Mouse (Mus musculus): ENCODE measurements at regions not wholly inside any gene's neighbourhood (a gene's known extent, or its start where the extent isn't known, plus 50 kb on each side); places are given as distances from the start of the nearest gene placed in this dataset.
"Not testable (repeated sequence)": the region's sequence is repeated elsewhere in the genome, so short reads cannot be mapped to it uniquely, and the experiment has no call there.

DNA sequence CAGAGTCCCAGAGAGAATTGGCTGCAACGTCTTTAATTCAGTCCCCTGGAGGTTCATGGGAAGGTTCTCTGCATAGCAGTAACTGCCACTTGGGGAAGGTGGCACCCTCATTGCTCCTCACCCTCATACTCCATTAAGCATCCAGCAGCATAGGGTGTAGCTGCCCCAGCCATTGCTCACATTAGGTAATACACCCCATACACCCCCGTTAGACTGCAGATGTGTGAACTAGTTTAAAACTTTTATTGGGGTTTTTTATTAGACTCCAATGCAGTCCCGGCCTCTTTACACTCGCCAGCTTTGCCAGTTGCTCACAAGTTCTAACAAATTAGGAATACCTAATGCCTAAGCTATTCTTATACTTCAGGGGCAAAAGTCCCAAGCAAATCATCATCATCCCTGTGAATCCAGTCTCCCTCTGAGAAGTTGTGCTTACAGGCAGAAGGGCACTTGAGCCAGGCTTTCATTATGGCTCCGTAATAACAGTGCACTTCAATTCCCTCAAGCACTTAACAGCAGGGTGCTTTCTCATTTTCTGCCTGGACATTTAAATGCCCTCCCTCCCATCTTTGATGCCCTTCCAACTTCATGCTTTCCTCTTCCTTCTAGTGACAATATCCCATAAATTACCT, 265.7 kb downstream of the Lyplal1 start:
- DNase-seq: no peak

DNA sequence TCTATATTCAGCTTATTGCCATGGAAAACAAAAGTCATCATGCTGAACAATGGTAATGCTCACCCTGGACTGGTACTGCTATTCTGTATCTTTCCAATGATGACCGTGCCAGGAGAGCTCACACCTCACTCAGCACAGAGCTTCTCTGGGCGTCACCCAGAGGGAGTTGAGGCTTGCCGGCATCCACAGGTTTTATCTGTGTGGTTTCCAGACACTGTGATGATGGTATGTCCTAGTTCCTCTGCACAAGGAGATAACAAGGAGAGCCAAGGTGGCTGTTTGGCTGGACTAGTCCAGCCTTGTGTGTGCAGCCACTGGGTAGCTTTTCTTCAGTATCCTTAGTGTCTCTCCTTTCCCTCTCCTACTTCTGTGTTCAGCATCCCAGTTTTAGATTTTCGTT, 255.4 kb downstream of the Lyplal1 start:
- DNase-seq: no peak

DNA sequence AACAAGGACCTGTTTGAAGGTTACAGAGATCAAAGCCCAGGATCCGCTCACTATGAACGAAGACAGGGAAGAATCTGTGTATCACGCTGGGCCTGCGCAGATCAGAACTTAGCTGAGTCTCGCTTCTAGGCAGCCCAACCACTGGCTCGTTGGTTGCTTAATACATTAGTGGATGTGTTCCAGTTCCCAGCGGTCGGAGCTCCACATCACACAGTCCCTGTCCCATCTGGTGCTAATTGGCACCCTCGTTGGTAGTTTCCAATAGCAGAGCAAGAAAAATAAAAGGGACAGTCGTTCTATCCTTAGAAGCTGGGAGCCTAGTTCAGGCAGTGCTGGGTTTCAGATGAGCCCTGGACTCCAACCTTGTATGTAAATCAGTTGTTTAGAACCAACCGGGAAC, 251.2 kb downstream of the Lyplal1 start:
- DNase-seq: no peak

DNA sequence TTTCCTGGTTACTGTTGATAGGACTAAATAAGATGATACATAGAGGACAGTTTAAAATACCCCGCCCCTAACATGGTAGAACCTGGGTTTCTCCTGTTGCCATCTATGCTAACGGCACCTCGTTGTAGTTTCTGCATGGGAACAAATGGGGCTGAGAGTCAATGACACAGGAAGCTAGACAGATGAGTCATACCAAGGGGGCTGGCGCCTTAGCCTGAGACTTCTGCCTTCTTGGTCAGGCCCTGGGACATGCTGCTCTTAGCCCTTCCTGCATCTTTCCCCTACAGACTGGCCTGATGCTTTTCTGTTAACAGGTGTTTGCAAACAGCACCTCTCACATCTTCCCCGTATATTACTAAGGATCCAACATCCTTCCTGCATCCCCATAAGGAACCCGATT, 250.5 kb downstream of the Lyplal1 start:
- DNase-seq: no peak

DNA sequence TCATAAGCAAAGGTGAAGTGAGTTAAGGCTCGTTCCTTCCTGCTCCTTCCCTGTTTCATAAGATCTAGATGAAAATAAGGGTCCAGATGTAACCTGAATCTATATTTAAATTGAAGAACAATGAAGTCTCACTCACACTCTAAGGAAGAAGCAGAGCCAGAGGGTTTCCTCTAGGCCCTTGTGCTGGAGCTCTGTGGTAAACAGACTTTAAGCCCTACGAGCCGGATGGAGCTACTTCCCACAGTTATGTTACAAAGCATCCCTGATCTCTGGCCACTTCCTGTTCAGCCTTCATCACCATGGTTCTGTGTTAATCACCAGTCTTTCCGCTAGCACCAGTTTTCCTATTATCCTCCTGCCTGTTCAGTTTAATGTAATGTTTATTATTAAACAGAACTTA, 250.1 kb downstream of the Lyplal1 start:
- no peak for DNase-seq

DNA sequence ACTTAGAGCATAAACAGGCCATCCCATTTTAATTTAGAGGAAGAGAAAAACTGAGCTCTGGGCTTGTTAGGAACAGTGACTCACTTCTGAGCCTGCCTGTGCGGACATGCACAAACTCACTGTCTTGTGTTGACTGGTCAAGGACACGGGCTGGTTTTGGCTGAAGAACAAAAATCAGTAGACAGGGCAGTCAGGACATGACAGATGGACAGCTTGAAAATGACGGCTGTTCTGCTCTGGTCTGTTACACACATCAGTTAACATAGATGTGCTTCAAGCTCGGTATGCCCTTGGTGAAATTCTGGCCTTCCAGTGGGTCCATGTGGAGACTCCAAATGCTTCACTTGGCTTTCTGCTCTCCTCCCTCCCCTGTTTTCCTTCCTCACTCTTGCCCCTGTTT, 248.4 kb downstream of the Lyplal1 start:
- DNase-seq: no peak

DNA sequence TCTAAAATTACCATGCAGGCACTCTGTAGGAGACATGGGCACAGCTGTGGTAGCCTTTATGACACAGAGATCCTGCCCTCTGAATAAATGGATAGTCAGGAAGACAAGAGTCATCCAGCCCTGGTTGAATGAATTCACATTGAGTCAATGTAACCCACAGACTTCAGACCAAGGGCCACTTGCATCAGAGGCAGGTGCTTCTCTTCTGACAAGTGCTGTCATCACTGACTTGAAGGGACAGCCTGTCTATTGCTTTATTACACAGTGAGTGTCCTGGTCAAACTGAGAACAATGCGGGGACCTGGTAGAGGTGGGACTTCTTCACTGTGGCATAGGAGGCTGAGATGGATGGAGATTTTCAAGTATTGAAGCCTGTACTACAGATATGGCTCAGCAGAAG, 230.1 kb downstream of the Lyplal1 start:
- DNase-seq: no peak

DNA sequence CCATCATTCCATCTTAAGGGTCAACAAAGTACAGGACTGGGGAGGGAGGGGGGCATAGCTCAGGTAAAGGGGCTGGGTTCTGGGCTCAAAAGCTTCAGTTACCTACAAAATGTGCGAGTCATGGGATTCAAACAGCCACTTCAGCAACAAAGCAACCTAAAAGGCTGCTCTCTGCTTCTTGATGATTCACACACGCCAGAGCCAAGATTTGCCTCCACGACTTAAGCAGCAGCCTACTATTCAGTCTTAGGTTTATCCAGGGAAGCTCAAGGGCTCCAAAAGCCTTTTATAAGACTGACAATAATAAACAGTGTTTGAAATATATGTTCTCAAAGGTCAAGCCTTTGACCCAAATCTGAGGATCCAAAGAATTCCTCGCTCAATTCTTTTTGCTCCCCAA, 225.3 kb downstream of the Lyplal1 start:
- DNase-seq: no peak

DNA sequence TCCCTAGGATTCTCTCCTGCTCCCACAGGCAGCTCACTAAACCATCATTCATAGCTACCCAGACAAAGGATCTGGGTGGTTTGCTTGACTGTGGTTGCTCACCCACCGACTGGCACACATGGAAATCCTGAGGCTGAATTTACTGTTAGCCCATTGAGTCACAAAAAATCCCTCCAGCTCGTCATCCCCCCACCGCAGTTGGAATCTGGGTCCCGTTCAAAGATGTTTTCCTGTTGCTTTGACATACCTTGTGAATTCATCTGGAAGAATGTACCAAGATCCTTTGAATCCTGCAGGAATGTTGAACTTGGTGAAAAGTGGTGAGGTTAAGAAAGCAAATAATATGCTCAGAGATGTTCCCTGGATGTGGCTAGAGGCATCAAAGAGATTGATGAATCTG, 223.7 kb downstream of the Lyplal1 start:
- no peak for DNase-seq

DNA sequence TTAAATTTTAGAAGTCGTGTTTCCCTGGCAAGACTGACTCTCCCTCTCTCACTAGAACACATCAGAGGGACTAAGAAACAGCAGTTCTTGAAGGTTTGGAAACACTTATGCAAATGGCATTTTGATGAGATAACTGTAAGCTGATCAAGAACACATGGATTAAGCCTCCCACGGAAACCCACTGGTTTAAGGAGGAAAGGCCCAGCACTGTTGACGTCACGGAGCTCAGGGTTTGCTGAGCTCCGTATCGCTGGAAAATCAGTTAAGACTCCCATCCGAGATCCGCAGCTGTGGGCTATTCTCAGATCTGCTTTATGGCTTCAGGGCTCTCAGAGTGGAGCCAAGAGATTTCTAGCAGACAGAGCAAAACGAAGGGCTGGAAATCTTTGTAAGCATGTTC, 218.6 kb downstream of the Lyplal1 start:
- DNase-seq: no peak

DNA sequence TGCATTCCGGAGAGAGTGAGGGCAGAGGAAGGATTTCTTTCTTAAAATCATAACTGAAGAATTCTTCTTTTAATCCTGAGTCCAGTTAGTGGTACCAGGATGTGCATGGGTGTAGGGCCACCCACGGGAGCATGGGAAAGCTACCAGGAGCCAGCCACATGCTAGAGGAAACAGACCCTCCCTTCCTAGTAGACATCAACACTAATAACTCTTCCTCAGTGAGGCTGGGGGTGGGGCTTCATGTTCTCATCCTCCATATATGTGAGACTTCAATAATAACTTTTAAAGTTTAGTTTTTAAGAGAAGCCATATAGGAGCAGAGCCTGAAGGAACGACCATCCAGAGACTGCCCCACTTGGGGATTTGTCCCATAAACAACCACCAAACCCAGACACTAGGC, 216.8 kb downstream of the Lyplal1 start:
- DNase-seq: no peak

DNA sequence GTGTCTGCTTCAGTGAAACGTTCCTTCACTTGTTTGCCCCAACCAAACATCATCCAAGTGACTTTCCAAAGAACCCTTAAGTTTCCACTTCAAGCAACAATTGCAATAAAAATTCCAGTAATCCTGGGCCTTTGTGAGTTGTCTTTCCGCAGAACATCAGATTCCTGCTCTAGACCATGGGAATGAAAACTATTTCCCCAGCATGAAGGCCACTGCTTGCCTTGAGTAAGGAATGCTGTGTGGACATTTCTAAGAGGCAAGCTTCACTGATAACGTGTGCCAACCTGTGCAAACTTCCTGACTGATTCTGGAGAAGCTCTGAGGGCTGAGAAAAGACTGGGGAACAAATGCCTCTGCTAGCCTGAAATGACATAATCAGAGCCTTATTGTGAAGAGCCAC, 214.7 kb downstream of the Lyplal1 start:
- no peak for DNase-seq

DNA sequence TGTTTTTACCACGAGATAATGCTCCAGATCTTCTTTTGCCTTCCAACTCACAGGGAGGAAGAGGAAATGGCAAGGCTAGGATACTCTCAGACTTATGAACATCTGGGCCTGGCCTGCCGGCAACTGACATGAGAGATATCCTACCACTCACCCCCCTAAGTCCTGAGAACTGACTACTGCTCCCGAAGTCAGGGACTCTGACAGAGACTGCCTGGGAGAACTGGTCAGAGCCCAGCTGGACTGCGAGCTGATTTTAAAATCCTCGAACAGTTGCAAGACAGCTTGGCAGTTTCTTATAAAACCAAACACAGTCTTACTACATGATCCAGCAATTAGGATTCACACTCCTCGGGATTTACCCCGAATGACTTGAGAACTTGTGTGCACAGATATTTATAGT, 211.4 kb downstream of the Lyplal1 start:
- no peak for DNase-seq

DNA sequence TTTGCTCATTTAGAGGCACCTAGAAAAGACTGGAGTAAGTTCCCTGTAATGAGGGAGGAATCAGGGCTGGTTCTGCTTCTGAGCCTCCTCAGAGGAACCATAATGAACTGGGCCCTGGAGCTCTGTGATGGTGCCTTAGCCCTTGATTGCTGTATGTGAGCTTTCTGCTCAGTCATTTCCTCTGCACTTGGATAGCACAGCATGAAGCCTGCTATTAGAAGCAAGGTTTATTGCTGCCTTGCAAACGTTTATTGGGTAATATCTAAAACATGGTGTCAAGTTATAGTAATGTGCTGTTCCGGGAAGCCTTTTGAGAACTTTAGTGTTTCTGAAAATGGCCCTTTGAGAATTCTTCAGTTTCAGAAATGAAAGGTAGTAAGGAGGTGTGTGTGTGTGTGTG, 201.5 kb downstream of the Lyplal1 start:
- no peak for DNase-seq

DNA sequence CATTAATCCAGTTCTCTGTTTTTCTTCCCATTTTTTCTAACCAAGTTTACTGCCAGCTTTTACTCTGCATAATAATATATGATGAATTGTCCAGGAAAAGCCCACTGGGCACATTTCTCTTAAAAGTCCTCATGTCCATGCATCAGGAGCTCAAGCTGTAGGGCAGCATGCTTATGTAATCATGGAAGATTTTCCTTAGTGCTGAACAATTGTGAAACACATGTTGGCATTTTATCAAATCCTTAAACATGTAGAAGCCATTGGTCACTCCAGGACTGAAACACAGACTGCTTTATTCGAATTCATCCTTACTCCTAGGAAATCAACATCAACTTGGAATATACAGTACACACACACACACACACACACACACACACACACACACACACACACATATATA, 198.4 kb downstream of the Lyplal1 start:
- no peak for DNase-seq

DNA sequence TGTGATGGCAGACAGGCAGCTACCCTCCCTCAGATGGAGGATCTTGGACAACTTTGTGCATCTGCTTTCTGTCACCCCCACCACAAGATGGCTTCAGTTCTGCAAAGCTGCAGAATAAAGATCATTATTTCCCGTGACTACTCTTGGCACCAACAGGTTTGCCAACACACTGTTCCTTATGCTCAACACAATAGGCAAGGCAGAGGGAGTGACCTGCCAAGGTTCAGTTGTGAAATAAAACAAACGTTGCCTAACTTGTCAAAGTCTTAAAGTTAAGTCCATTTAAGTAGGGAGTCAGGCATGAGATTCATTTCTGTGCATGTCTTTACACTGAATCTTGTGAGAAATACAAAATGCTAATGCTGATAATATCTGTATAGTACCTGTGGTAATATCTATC, 193.4 kb downstream of the Lyplal1 start:
- no peak for DNase-seq

DNA sequence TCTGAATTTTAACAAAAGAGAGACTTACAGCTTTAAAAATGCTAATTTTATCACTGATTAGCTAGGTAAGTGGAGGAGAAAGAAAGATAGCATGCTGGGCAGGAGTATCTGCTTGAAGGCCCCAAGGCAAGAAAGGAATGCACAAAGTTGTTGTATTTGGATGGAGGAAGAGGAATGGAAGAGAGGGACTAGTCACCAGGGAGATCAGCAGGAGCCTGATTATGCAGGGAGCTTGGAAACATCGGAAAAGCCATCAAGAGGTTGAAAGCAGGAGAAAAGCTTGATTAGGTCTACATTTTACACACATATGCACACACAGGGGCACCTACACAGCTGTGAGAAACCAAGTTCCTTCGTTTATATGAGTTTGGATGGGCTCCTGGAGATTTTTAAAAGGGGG, 188.1 kb downstream of the Lyplal1 start:
- no peak for DNase-seq

DNA sequence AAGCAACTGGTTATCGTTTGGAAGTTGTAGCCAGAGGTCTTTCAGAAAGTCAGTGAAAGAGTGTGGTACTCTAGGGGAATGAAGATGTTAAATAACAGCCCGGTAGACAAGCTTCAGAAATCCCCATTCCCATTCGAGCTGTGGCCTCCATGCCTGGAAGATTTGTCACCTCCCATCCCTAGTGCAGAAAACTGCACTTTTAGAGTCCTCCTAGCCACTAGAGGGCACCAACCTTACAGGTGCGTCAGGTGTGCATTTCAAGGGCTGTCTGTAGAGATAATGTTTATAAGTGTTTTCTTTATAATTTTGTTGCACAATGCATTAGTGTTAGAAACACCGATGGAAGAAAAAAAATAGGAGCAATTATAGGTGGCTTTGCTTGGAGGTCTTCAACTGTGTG, 187.3 kb downstream of the Lyplal1 start:
- DNase-seq: no peak

DNA sequence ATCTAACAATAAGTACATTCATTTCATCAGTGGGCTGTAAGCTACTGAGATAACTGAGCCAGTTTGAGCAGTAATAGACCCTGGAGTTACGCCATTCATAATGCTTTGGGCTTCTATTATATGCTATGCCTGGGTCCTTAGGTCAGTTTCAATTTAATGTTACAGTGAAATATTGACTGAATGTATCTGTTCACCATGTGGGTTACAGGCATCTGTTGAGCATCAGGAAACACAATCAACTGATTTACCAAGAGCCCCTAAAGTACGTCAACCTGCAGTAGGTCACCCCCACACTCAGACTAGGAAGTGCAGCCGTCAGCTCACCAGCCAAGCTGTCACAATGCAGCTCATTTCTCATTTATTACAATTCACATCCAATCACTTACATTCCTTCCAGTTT, 183.5 kb downstream of the Lyplal1 start:
- DNase-seq: no peak

DNA sequence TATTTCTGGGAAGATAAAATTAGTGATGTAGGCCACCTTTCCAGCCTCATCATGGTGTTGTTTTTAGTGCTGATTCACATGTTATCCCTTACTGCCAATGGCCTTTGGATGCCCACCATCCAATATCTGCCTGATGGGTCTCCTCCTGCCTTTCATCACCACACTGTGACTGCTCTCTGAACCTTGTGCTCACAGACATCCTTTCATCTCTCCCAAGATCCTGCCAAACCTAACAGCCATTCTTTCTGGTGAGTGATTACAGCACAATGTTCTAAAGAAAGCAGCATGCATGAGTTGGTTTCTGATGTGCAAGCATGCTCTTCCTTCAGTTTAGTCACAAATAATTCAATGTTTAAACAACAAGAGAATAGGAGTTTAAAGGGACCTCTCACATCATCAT, 180.1 kb downstream of the Lyplal1 start:
- no peak for DNase-seq

DNA sequence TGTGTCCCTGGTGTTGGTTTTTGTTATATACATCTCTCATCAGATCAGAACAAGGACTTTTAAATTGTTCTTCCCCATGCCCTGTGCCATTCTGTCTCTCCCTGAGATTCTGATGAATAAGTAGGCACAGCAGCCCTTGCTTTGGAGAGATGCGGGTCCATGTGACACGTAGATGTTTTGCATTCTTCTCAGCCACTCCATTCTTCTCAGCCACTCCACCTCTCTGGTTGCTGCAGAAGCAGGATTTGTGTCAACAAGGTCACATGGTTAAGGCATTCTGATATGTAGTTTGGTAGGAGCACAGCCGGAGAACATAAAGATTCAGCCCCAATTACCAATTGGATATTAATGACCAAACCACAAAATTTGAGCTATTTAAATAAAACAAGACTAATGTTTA, 177.2 kb downstream of the Lyplal1 start:
- no peak for DNase-seq

DNA sequence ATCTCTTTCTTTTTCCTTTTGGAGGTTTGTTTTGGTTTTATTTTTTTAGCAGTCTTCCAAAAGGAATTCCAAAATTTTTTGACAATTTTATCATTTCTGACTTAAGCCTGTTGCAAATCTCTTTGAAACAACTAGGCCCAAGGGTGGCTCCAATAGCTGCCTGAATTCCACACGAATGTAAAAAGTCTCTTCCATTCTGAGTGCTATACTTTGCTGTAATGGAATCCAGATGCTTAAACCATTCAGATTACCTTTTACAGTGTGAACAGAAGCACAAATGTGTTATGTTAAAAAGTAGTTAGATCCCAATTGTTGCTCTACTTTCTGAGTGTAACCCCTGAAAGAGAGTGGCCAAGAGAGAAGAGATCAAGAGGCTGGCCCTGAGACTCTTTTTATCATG, 176.6 kb downstream of the Lyplal1 start:
- DNase-seq: no peak

DNA sequence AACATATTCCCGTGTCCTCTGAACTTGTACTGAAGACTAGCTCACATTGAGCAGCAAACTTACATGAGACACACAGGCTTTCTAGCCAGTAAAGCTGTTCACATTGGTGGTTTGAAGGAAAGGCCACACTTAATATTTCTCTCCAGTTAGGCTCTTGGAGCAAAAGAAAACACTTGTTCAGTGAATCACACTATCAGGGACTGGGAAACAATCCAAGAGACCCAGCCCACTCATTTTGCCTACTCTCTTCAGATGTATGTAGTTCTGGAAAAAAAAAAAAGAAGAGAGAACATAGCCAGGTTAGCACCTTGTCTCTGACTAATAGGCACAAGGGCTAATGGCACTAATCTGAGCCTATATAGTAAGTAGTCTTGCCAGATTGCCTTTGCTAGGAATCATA, 165.9 kb downstream of the Lyplal1 start:
- no peak for DNase-seq

DNA sequence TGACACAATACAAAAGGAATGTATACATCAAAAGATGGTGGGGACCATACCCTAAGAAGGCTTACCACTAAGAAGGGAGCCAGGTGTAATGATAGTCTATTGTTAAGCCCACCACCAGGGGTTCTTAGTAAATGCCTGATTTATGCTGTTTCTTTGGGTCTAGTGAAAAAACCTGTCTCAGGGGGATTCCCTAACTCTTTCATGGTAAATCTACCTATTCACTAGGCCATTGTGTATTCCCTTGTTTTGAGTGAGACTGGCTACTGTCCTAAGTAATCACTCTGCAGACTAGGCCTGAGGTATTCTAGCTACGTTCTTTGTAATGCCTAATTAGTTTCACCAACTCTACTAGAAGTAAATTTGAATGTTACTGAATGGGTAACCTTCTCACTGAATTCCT, 161.3 kb downstream of the Lyplal1 start:
- not testable (repeated sequence) for DNase-seq

DNA sequence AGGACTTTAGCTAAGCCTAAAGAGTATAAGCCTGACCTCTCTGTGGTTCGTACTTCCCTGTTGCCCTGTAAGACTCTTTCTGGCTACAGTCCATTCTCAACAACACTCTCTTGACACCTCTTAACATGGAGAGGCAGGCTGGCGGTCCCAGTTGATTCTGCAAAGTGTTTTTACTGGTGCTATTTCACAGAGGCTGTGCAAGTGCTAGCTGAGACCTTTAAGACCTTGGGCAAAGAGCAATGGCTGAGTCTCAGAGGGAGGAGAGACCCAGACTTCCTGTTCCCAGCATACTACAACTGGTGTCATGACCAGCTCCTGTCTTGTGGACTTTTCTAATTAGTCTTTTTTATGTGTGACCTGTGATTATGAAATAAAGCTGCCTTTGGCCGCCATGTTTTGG, 159.6 kb downstream of the Lyplal1 start:
- DNase-seq: no peak

DNA sequence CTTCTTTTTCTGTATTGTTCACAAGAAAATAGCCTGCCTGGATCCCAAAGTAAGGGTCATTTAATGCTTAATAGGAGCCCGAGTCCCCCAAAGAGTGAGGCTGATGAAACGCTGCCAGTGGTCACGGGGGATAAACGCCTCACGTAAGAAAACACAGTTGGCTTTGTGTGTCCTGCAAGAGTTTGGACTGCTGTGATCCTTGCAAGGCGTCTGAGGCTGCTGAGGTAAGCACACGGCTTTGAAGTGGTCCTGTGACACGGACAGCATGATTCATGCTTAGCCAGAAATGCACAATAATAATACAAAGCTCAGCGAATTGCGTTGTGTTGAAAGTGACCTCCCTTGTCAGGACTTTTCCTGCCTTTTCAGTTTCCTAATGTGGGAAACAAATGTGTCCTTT, 158.8 kb downstream of the Lyplal1 start:
- no peak for DNase-seq
